Mouse (Mus musculus) heart, postnatal 10 days (tissue): Measurements from ENCODE around the gene Gmnn. TPM values are rescaled to one million over a fixed set of nuclear protein-coding genes. Genes with fewer than 3 reads are reported as not detected.
"Not testable (repeated sequence)": the region's sequence is repeated elsewhere in the genome, so short reads cannot be mapped to it uniquely, and the experiment has no call there.

Source experiments
- DNase-seq, 2 experiments: peaks; one replicate each; pipeline ENCODE4 v3.0.0; 2021
- intact Hi-C: fragments of 180-260 bp; cut with DNase I; formaldehyde crosslinking; loops from one replicate; pipeline ENCODE4 v1.15.1; 2025
- total RNA-seq, 2 experiments: library from RNA; stranded (reverse); gene quantifications; 2 replicates each; pipeline ENCODE4 v1.2.3; 2021

Gmnn gene
- total RNA-seq, 2 experiments from 2014 or later = 40.6 to 45.1 TPM

DNA sequence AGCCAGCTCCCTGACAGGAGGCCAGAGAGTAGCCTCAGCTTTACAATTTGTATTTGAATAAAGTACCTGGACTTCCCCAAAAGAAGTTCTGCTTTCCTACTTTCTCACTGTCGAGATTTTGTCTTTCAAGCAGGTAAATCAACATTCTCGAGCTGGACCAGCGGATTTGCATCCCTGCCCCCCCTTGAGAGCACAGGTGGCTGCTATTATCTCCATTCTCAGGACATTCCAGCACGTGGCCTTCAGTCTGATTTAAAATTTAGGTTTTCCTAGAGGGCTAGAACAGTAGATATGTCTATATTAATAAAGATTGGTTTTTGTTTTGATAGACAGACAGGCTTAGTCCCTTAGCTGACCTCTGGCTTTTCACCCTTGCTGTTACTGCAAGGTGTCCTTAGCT, 6.1 kb upstream of the Gmnn start:
- DNase-seq, intact Hi-C loops: not testable (repeated sequence)

DNA sequence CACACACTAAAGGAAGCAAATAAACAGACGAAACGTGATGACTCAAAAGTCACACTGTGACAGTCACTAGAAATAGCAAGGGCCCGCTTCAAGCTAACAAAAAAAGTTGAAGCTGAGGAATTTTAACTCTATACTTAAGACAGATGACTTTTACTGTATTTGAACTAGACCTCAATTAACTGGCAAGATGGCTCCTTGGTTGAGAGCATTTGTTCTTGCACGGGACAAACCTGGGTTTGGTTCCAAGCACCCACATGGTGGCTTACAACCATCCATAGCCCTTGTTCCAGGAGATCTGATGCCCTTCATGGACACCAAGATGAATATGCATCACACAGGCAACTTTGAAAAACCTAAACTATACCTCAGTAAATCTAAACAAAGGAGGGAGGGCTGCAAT, 531 bp upstream of the Gmnn start:
- no peak for DNase-seq
- intact Hi-C loops = no loop called here

DNA sequence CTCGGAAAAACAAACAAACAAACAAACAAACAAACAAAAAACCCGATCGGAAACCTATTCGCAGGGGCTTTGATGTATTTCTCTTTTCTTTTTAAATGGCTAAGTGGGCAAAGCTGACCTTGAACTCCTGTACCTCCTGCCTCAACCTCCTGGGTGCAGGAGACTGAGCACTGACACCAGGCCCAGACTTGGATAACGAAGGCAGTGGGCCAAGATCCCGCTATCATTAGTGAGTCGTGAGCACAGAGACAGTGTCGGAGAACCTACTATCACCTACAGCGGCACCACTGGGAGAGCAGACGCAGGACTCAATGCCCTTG, 680 bp downstream of the Gmnn start:
- no peak for DNase-seq
- intact Hi-C loops = loop anchor here (2.0 kb wide), 1 partner anchor 40 kb away; the partner anchor contains the start of gene BC005537

- intact Hi-C loops = loop anchor here (2.0 kb wide), 1 partner anchor 40 kb away; the partner anchor contains the start of gene BC005537
- peak; percentile 51 to 58 for DNase-seq
Observed at GRCm38 (mm10) chr13:24760351-24760870, 1.3 kb downstream of the Gmnn start.

DNA sequence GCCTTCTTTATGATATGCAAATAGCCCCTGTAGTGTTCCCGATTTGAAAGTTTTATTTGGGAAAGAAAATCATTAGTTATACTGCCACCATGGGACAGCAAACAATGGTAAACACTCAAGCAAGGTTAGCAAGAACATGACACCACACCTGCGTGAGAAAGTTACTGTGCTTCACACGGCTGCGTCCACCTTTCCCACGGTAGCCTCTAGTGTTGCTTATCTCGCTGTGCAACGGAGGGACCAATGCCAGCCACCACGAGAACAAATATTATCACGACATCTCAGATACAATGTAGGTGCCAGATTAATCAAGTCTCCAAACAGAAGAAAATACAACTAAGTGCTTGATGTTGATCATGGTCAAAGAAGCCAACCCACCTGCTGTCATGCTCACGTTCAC, 2.3 kb downstream of the Gmnn start:
- no peak for DNase-seq
- intact Hi-C loops = no loop called here

GRCm38 (mm10) chr13:24757820-24758564, 3.7 kb downstream of the Gmnn start:
- DNase-seq = no peak
- intact Hi-C loops = no loop called here

- DNase-seq = no peak
- intact Hi-C loops = no loop called here
Observed at GRCm38 (mm10) chr13:24756756-24757155, 5.0 kb downstream of the Gmnn start.

- no peak for DNase-seq
Observed at GRCm38 (mm10) chr13:24751396-24751795, 10.3 kb downstream of the Gmnn start.

GRCm38 (mm10) chr13:24750807-24751206, 10.9 kb downstream of the Gmnn start:
- no peak for DNase-seq
- intact Hi-C loops = no loop called here

More at GRCm38 (mm10) chr13:24751396-24751795, 10.3 kb downstream of the Gmnn start:
- intact Hi-C loops = no loop called here

DNA sequence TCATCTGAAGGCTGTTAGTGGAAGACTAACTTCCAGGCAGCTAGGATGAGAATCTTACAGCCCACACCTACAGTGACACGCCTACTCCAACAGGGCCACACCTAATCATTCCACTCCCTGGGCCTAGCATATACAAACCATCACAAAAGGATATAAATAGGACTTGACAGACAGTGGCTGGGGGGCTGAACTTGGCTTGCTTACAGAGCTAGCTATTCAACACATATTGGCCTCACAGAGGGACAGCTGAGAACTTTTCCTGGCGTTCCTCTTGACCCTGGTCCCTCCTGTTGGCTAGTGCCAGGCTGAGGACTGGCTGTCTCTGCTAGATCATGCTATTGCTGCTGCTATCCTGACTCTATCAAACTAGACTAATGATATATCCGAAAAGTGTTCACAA, 13.9 kb downstream of the Gmnn start:
- DNase-seq = peak; percentile 39 to 49
- intact Hi-C loops = no loop called here

GRCm38 (mm10) chr13:24741028-24741427, 20.7 kb downstream of the Gmnn start, which contains the start of gene Armh2:
Armh2 (plus strand) TSS chr13:24741232.
- no peak for DNase-seq
- intact Hi-C loops = no loop called here

DNA sequence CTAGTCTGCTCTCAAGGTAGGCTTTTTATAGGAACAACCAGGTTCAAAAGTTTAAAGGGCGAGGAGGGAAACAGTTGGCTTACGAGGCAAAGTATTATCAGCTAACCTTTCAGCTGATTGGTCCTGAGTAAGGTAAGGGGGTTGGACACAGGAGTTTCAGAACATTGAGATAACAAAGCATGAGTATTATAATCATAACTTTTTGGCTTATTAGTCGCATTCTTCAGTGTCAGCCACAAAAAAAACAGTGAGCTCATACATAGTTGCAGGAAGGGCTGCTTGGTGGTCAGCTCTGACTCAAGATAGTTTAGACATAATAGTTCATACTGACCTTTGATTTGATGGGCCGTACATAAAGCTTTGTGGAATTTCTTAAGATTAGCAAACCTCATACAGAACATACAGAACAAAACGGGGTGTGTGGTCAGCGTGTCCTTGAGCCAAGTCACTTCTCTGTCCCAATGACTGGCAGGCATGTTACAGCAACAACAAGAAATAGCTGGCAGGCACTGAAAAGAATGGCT, 26.1 kb downstream of the Gmnn start:
- DNase-seq = peak; percentile 52 to 61
- intact Hi-C loops = no loop called here

- intact Hi-C loops = no loop called here
- no peak for DNase-seq
Observed at GRCm38 (mm10) chr13:24734502-24734901, 27.2 kb downstream of the Gmnn start.

GRCm38 (mm10) chr13:24729128-24729527, 32.6 kb downstream of the Gmnn start:
- no peak for DNase-seq
- intact Hi-C loops = no loop called here

GRCm38 (mm10) chr13:24724395-24724759, 37.3 kb downstream of the Gmnn start:
- DNase-seq = no peak
- intact Hi-C loops = no loop called here

GRCm38 (mm10) chr13:24723699-24724394, 37.9 kb downstream of the Gmnn start:
- intact Hi-C loops = no loop called here
- DNase-seq = no peak

DNA sequence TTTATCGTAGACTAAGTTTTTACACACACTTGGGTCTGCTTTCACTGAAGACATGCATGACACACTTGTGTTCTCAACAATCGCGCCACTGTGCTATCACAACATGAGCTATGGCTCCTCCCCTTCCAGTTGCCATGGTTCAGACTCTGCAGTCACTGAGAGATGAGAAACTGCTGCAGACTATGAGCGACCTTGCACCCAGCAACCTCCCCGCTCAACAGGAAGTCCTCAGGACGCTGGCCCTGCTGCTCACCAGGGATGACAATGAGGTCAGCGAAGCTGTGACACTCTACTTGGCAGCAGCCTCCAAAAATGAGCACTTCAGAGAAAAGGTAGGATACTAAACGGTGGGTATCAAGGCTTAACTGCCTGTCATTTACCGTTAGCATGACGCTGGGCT, 40.2 kb downstream of the Gmnn start:
- no peak for DNase-seq
- intact Hi-C loops = no loop called here

DNA sequence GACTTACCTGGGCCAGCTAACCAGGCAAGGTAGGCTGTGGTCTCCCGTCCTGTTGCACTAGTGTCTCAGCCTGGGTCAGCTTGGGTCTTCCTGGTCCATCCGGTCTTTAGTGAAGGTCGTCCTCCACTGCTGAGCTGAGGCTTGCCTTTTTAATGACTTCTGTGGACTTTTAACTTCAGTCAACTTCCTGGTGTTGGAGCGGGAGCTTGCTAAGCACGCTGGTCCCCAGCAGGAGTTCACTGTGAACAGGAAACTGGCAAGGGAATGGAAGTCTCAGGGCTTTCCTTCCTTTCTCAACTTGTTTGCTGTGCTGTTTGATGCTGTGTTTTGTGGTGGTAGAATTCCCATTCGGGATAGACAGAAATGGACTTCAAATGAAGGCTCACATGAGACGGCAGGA, 44.0 kb downstream of the Gmnn start:
- intact Hi-C loops = no loop called here
- DNase-seq = no peak

- intact Hi-C loops = no loop called here
- DNase-seq = no peak
Observed at GRCm38 (mm10) chr13:24716441-24716840, 45.3 kb downstream of the Gmnn start.

- no peak for DNase-seq
- intact Hi-C loops = no loop called here
Observed at GRCm38 (mm10) chr13:24715601-24716000, 46.1 kb downstream of the Gmnn start.

GRCm38 (mm10) chr13:24714360-24714885, 47.3 kb downstream of the Gmnn start:
- DNase-seq = no peak
- intact Hi-C loops = loop anchor here (5.0 kb wide), 1 partner anchor 63 kb away; no protein-coding TSS in a partner anchor
